Mouse (Mus musculus) stomach, embryonic 16.5 days (tissue): Measurements from ENCODE around the gene Cxcl14. TPM values are rescaled to one million over a fixed set of nuclear protein-coding genes. Genes with fewer than 3 reads are reported as not detected.

Source experiments
- ATAC-seq: fragments of 200-750 bp; cut with Nextera tagmentation; 2 replicates; pipeline ENCODE4 v1.8.0; 2017; ENCODE audit warnings: moderate number of reproducible peaks, moderate TSS enrichment; ENCODE audit not compliant: insufficient read depth, low FRiP score
- H3K27ac ChIP-seq: fragments of 300-500 bp; sonication (generic); 2 replicates; pipeline ENCODE4 v1.5.1; 2014; ENCODE audit warnings: low read length
- H3K27me3 ChIP-seq: fragments of 300-500 bp; sonication (generic); 2 replicates; pipeline ENCODE4 v1.6.1; 2014; ENCODE audit warnings: low read length, control low read depth, mixed read lengths; ENCODE audit not compliant: control insufficient read depth, insufficient read depth
- H3K36me3 ChIP-seq: fragments of 300-500 bp; sonication (generic); 2 replicates; pipeline ENCODE4 v1.6.1; 2014; ENCODE audit warnings: low read length; ENCODE audit not compliant: control insufficient read depth, insufficient read depth
- H3K4me1 ChIP-seq: fragments of 300-500 bp; sonication (generic); 2 replicates; pipeline ENCODE4 v1.6.1; 2014; ENCODE audit warnings: low read length, control low read depth, mixed read lengths; ENCODE audit not compliant: control insufficient read depth, insufficient read depth
- H3K4me2 ChIP-seq: fragments of 300-500 bp; sonication (generic); 2 replicates; pipeline ENCODE4 v1.6.1; 2014; ENCODE audit warnings: low read depth, low read length, mixed read lengths
- H3K4me3 ChIP-seq: fragments of 300-500 bp; sonication (generic); replicated peaks from 2 replicates; pipeline ENCODE4 v1.5.1; 2014; ENCODE audit warnings: mild to moderate bottlenecking, low read length
- H3K9ac ChIP-seq: fragments of 300-500 bp; sonication (generic); 2 replicates; pipeline ENCODE4 v1.6.1; 2014; ENCODE audit warnings: low read length
- H3K9me3 ChIP-seq: fragments of 300-500 bp; sonication (generic); replicated peaks from 2 replicates; pipeline ENCODE4 v1.6.1; 2016; ENCODE audit warnings: low read length, control low read depth; ENCODE audit not compliant: control insufficient read depth
- WGBS: fragments of 180-500 bp; shearing (Covaris S2); extraction: QIAGEN DNeasy Blood & Tissue Kit; methylation state at CpG from one replicate; pipeline ENCODE4 v1.1.7; 2014; 5-methylcytosine and 5-hydroxymethylcytosine counted together
- polyA plus RNA-seq: library from polyadenylated mRNA; unstranded; fragments of >200 nt; fragmentation: Nextera tagmentation; extraction: Ambion mirVana; gene quantifications from 2 replicates; pipeline ENCODE4 v1.2.1, GENCODE M21; 2015

Cxcl14 gene
- polyA plus RNA-seq, 1 experiment from 2014 or later: 10.2 TPM

GRCm38 (mm10) chr13:56259021-56259925 is 37.1 kb downstream of the Cxcl14 start:
- no peak overlapping the region for H3K27ac ChIP-seq
- no peaks in the 10 kb centered on the region for H3K36me3 ChIP-seq
- peak overlapping the region; percentile 40 for H3K4me2 ChIP-seq
- peaks cover 90% of the 10 kb centered on the region for H3K27me3 ChIP-seq
- peak overlapping the region; percentile 16 for H3K4me3 ChIP-seq
- H3K4me1 ChIP-seq: no peaks in the 10 kb centered on the region; the same call in 1 of the 2 replicates
- ATAC-seq: no peak
- 1% methylated on average over 50 of the region's 55 CpGs for WGBS
- H3K9me3 ChIP-seq: no peaks in the 10 kb centered on the region
- H3K9ac ChIP-seq: no peak overlapping the region

GRCm38 (mm10) chr13:56258196-56259020 is 37.9 kb downstream of the Cxcl14 start:
- ATAC-seq: no peak
- no peak overlapping the region for H3K27ac ChIP-seq
- peak overlapping the region; percentile 40 for H3K4me2 ChIP-seq
- WGBS: 2% methylated on average over 52 of the region's 52 CpGs
- no peak overlapping the region for H3K9ac ChIP-seq
- no peaks in the 10 kb centered on the region; the same call in 1 of the 2 replicates for H3K4me1 ChIP-seq
- H3K4me3 ChIP-seq: peak overlapping the region; percentile 16
- H3K36me3 ChIP-seq: no peaks in the 10 kb centered on the region
- no peaks in the 10 kb centered on the region for H3K9me3 ChIP-seq
- H3K27me3 ChIP-seq: peaks cover 94% of the 10 kb centered on the region

GRCm38 (mm10) chr13:56257469-56258153 is 38.7 kb downstream of the Cxcl14 start:
- WGBS: 8% methylated on average over 12 of the region's 12 CpGs
- no peaks in the 10 kb centered on the region; the same call in 1 of the 2 replicates for H3K4me1 ChIP-seq
- H3K4me3 ChIP-seq: no peak overlapping the region
- peaks cover 98% of the 10 kb centered on the region for H3K27me3 ChIP-seq
- H3K9ac ChIP-seq: no peak overlapping the region
- H3K4me2 ChIP-seq: no peak overlapping the region
- H3K27ac ChIP-seq: no peak overlapping the region
- no peaks in the 10 kb centered on the region for H3K9me3 ChIP-seq
- no peaks in the 10 kb centered on the region for H3K36me3 ChIP-seq
- no peak for ATAC-seq

- no peak overlapping the region for H3K9ac ChIP-seq
- H3K9me3 ChIP-seq: no peaks in the 10 kb centered on the region
- no peak for ATAC-seq
- H3K27me3 ChIP-seq: peaks cover 98% of the 10 kb centered on the region
- H3K4me1 ChIP-seq: peaks cover 4% of the 10 kb centered on the region; the same call in 1 of the 2 replicates
- 12% methylated on average over 14 of the region's 14 CpGs for whole genome bisulfite sequencing
- H3K4me3 ChIP-seq: no peak overlapping the region
- no peak overlapping the region for H3K27ac ChIP-seq
- no peaks in the 10 kb centered on the region for H3K36me3 ChIP-seq
- no peak overlapping the region for H3K4me2 ChIP-seq
Measured at GRCm38 (mm10) chr13:56256716-56257299, 39.5 kb downstream of the Cxcl14 start.

- Histone ChIP-seq H3K9me3 (no peaks in the 10 kb centered on the region), H3K4me3 (no peak overlapping the region), H3K36me3 (no peaks in the 10 kb centered on the region), H3K27ac (no peak overlapping the region), H3K9ac (no peak overlapping the region), H3K4me2 (no peak overlapping the region), H3K4me1 (peaks cover 4% of the 10 kb centered on the region; the same call in 1 of the 2 replicates), H3K27me3 (peaks cover 97% of the 10 kb centered on the region)
- ATAC-seq: no peak
- 17% methylated on average over 3 of the region's 3 CpGs for WGBS
Measured at GRCm38 (mm10) chr13:56253379-56253778, 43.0 kb downstream of the Cxcl14 start.

- peaks cover 4% of the 10 kb centered on the region; the same call in 1 of the 2 replicates for H3K4me1 ChIP-seq
- no peak overlapping the region for H3K4me2 ChIP-seq
- H3K4me3 ChIP-seq: no peak overlapping the region; the same call in 1 of the 2 replicates
- 12% methylated on average over 8 of the region's 8 CpGs for WGBS
- no peak overlapping the region for H3K27ac ChIP-seq
- H3K27me3 ChIP-seq: peaks cover 97% of the 10 kb centered on the region
- no peaks in the 10 kb centered on the region for H3K36me3 ChIP-seq
- no peak overlapping the region for H3K9ac ChIP-seq
- no peaks in the 10 kb centered on the region for H3K9me3 ChIP-seq
- ATAC-seq: no peak
Measured at GRCm38 (mm10) chr13:56252783-56253182, 43.6 kb downstream of the Cxcl14 start.

GRCm38 (mm10) chr13:56251924-56252619 is 44.3 kb downstream of the Cxcl14 start, which contains the start of gene Neurog1:
TSS of gene Neurog1 (minus strand) at chr13:56252163.
- Histone ChIP-seq H3K4me3 (peak within 1 kb of the TSS; percentile 37), H3K36me3 (no peaks in the 10 kb centered on the region)
- under 1% methylated on average over 64 of the region's 65 CpGs for WGBS

More at GRCm38 (mm10) chr13:56251924-56252619, 44.3 kb downstream of the Cxcl14 start, which contains the start of gene Neurog1:
- Histone ChIP-seq H3K27ac (no peak within 1 kb of the TSS), H3K4me2 (peak within 1 kb of the TSS; percentile 53), H3K27me3 (peaks cover 98% of the 10 kb centered on the region), H3K4me1 (peaks cover 4% of the 10 kb centered on the region; the same call in 1 of the 2 replicates), H3K9me3 (no peaks in the 10 kb centered on the region), H3K9ac (peak within 1 kb of the TSS; percentile 16; the same call in 1 of the 2 replicates)
- ATAC-seq: peak; percentile 37; the same call in 1 of the 2 replicates
